Comparison of ENCODE assay signal across 22 mouse cellular contexts in the genomic region with DNA sequence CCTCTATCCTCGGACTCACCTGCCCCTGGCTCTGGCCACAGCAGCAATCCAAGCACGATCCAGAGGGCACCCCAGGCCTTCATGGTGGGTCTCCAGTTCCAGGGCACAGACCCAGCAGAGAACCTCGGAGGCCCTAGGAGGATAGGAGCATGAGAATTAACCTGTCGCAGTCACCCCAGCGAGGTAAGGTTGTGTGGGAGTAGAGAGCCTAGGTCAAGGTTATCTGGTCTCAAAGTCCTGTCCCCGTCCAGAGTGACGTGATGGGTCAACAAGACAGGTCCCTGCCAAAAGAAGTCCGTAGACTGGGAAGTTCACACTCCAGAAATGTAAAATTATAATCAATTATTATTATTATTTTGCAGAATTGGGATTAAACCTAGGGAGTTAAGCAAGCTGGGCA. TPM values are rescaled to one million over a fixed set of nuclear protein-coding genes. Genes with fewer than 3 reads are reported as not detected.
DNase-seq lines count a peak whose midpoint lies in the region; ATAC-seq and TF ChIP-seq lines count a peak whose summit lies in the region.
"Had no signal": no experiment of that assay in that cellular context is flagged by ENCODE, and none has a peak within 500 bp of the region (broad histone marks: within the 10 kb centered on the region; RNA-seq: fewer than 3 reads in every experiment).

No protein-coding gene starts in this region.

- whole genome bisulfite sequencing in liver, embryonic 12.5 days (ENCODE audit: insufficient replicate concordance), result 60% methylated on average over 8 of the region's 8 CpGs
- 77% methylated on average over 8 of the region's 8 CpGs for WGBS in liver, embryonic 11.5 days
- WGBS in liver, postnatal 0 days (ENCODE audit: insufficient replicate concordance), result 66% methylated on average over 8 of the region's 8 CpGs

- TF ChIP-seq CTCF in liver, postnatal 0 days (IDR thresholded peaks at IDR 0.05; ENCODE audit: low read depth), result no peak

- peaks cover 12% of the 10 kb centered on the region for H3K27me3 ChIP-seq in liver, embryonic 12.5 days (replicated peaks)
- peaks cover 3% of the 10 kb centered on the region for H3K27me3 ChIP-seq in liver, embryonic 11.5 days (replicated peaks; ENCODE audit: control insufficient read depth, insufficient read depth, low read length)
- no peaks in the 10 kb centered on the region for H3K27me3 ChIP-seq in liver, postnatal 0 days (ENCODE audit: insufficient read depth, low read length)

- H3K36me3 ChIP-seq in liver, embryonic 12.5 days, result no peaks in the 10 kb centered on the region
- H3K36me3 ChIP-seq in liver, embryonic 11.5 days (ENCODE audit: control insufficient read depth, insufficient read depth, low read length), result no peaks in the 10 kb centered on the region
- H3K36me3 ChIP-seq in liver, postnatal 0 days (replicated peaks; ENCODE audit: insufficient read depth, low read length), result no peaks in the 10 kb centered on the region; the same call in 1 of the 2 replicates
- H3K36me3 ChIP-seq: forebrain, embryonic 10.5 days; heart, embryonic 13.5 days; hindbrain, embryonic 12.5 days; hindbrain, embryonic 15.5 days had no signal

- H3K4me1 ChIP-seq in liver, embryonic 12.5 days, result peaks cover 13% of the 10 kb centered on the region; the same call in 1 of the 2 replicates
- peaks cover 3% of the 10 kb centered on the region; the same call in 1 of the 2 replicates for H3K4me1 ChIP-seq in liver, embryonic 11.5 days (replicated peaks; ENCODE audit: control insufficient read depth, insufficient read depth, low read length)
- 0 out of 2 replicates have a peak, but pooled peaks cover 4% of the 10 kb centered on the region for H3K4me1 ChIP-seq in liver, postnatal 0 days (ENCODE audit: insufficient read depth)
- H3K4me1 ChIP-seq: forebrain, embryonic 10.5 days; forebrain, embryonic 13.5 days; heart, embryonic 13.5 days; hindbrain, embryonic 12.5 days; hindbrain, embryonic 15.5 days had no signal

- DNase-seq in heart, adult 11 months, result peak; percentile 74
- DNase-seq in heart, adult 9 months (ENCODE audit: low spot score in 2 of 2), result no peak
- DNase-seq in liver, embryonic 11.5 days (ENCODE audit: low spot score), result no peak
- DNase-seq in liver, postnatal 0 days, result peak; percentile 40
- no peak for DNase-seq in urinary bladder, postnatal 36 days (ENCODE audit: low spot score in 2 of 2)
- DNase-seq: adrenal gland, adult 8-10 months; adrenal gland, postnatal 36 days; cerebellum, adult 18-20 months; cerebellum, adult 9-10 months; cerebellum, postnatal 14 days; gastrocnemius, postnatal 10 days; gastrocnemius, postnatal 36 days; heart, postnatal 14 days had no signal

- ATAC-seq in liver, embryonic 12.5 days, result 0 out of 2 replicates have a peak, but pooled peaks have one; percentile 13
- no peak for ATAC-seq in liver, embryonic 11.5 days (replicated peaks; ENCODE audit: low FRiP score)
- ATAC-seq in liver, postnatal 0 days, result peak; percentile 87
- ATAC-seq: activated CD4-positive, CD25-positive, alpha-beta regulatory T cell, adult 4 months; forebrain, embryonic 13.5 days; forebrain, embryonic 16.5 days had no signal

- no peak overlapping the region for H3K9ac ChIP-seq in liver, embryonic 12.5 days
- H3K9ac ChIP-seq in liver, embryonic 11.5 days (ENCODE audit: low read depth, low read length), result no peak overlapping the region
- H3K9ac ChIP-seq in liver, postnatal 0 days (replicated peaks), result peak overlapping the region; percentile 53
- H3K9ac ChIP-seq: forebrain, embryonic 13.5 days; heart, embryonic 13.5 days; hindbrain, embryonic 12.5 days; hindbrain, embryonic 15.5 days had no signal

- H3K4me3 ChIP-seq in liver, embryonic 12.5 days, result no peak overlapping the region
- no peak overlapping the region for H3K4me3 ChIP-seq in liver, embryonic 11.5 days (ENCODE audit: low read depth, low read length)
- H3K4me3 ChIP-seq in liver, postnatal 0 days (ENCODE audit: low read depth, low read length), result peak overlapping the region; percentile 37
- H3K4me3 ChIP-seq: forebrain, embryonic 10.5 days; forebrain, embryonic 13.5 days; heart, embryonic 13.5 days; hindbrain, embryonic 12.5 days; hindbrain, embryonic 15.5 days had no signal

- H3K4me2 ChIP-seq in liver, embryonic 12.5 days, result no peak overlapping the region
- H3K4me2 ChIP-seq in liver, embryonic 11.5 days, result no peak overlapping the region
- peak overlapping the region; percentile 52 for H3K4me2 ChIP-seq in liver, postnatal 0 days (ENCODE audit: low read depth, low read length)
- H3K4me2 ChIP-seq: forebrain, embryonic 13.5 days; heart, embryonic 13.5 days; hindbrain, embryonic 12.5 days; hindbrain, embryonic 15.5 days had no signal

- H3K27ac ChIP-seq in liver, embryonic 12.5 days, result no peak overlapping the region
- H3K27ac ChIP-seq in liver, embryonic 11.5 days (ENCODE audit: low read depth, low read length), result no peak overlapping the region
- H3K27ac ChIP-seq in liver, postnatal 0 days (ENCODE audit: low read depth), result peak overlapping the region; percentile 81
- H3K27ac ChIP-seq: forebrain, embryonic 10.5 days; forebrain, embryonic 13.5 days; heart, embryonic 13.5 days; hindbrain, embryonic 12.5 days; hindbrain, embryonic 15.5 days had no signal

- no peak for TF ChIP-seq EP300 in liver, postnatal 0 days (IDR thresholded peaks at IDR 0.05; ENCODE audit: low read depth)

- H3K9me3 ChIP-seq in liver, embryonic 12.5 days (replicated peaks), result no peaks in the 10 kb centered on the region
- no peaks in the 10 kb centered on the region for H3K9me3 ChIP-seq in liver, embryonic 11.5 days (ENCODE audit: control insufficient read depth, low read length)
- H3K9me3 ChIP-seq in liver, postnatal 0 days (ENCODE audit: low read length), result no peaks in the 10 kb centered on the region
- H3K9me3 ChIP-seq: forebrain, embryonic 10.5 days; forebrain, embryonic 13.5 days; heart, embryonic 13.5 days; hindbrain, embryonic 12.5 days; hindbrain, embryonic 15.5 days had no signal

RNA-seq across cellular contexts. Expression of a gene that starts 3.2 kb away (rescaled TPM):
- 1.6 and 1.8 TPM in 2 replicates for polyA plus RNA-seq in liver, embryonic 12.5 days (2016; fragmentation: Nextera tagmentation; extraction: Ambion mirVana)
- 1.8 and 2.2 TPM in 2 replicates for polyA plus RNA-seq in liver, embryonic 11.5 days (2014; fragmentation: Nextera tagmentation; extraction: Ambion mirVana)
- polyA plus RNA-seq in liver, postnatal 0 days (2015; fragmentation: Nextera tagmentation; extraction: Ambion mirVana), result 48.4 and 53.7 TPM in 2 replicates
- polyA plus RNA-seq: embryonic facial prominence, embryonic 11.5 days; forebrain, embryonic 13.5 days; forebrain, embryonic 16.5 days; hindbrain, embryonic 15.5 days had no signal

RNA-seq across cellular contexts. Expression of a gene that starts 17.4 kb away (rescaled TPM):
- 7.2 and 8.1 TPM in 2 replicates for polyA plus RNA-seq in liver, embryonic 12.5 days (2016; fragmentation: Nextera tagmentation; extraction: Ambion mirVana)
- 7.5 and 8.7 TPM in 2 replicates for polyA plus RNA-seq in liver, embryonic 11.5 days (2014; fragmentation: Nextera tagmentation; extraction: Ambion mirVana)
- polyA plus RNA-seq in liver, postnatal 0 days (2015; fragmentation: Nextera tagmentation; extraction: Ambion mirVana), result 2.9 and 3.1 TPM in 2 replicates

RNA-seq across cellular contexts. Expression of a gene that starts 31.5 kb away (rescaled TPM):
- 13.3 and 14.8 TPM in 2 replicates for polyA plus RNA-seq in liver, embryonic 12.5 days (2016; fragmentation: Nextera tagmentation; extraction: Ambion mirVana)
- 25.7 and 26.4 TPM in 2 replicates for polyA plus RNA-seq in liver, embryonic 11.5 days (2014; fragmentation: Nextera tagmentation; extraction: Ambion mirVana)
- 2.7 and 3.2 TPM in 2 replicates for polyA plus RNA-seq in liver, postnatal 0 days (2015; fragmentation: Nextera tagmentation; extraction: Ambion mirVana)

RNA-seq across cellular contexts. Expression of a gene that starts 31.7 kb away (rescaled TPM):
- polyA plus RNA-seq in liver, embryonic 12.5 days (2016; fragmentation: Nextera tagmentation; extraction: Ambion mirVana), result 0.32 and 0.50 TPM in 2 replicates
- polyA plus RNA-seq in liver, embryonic 11.5 days (2014; fragmentation: Nextera tagmentation; extraction: Ambion mirVana), result 0.15 and 0.27 TPM in 2 replicates
- polyA plus RNA-seq in liver, postnatal 0 days (2015; fragmentation: Nextera tagmentation; extraction: Ambion mirVana), result 0.22 and 0.32 TPM in 2 replicates

Comparison
In these comparisons a context has a peak if more than half of its experiments do, and no peak if none do; other contexts are left out.
1. DNase-seq: peak in heart, adult 11 months (single experiment) and liver, postnatal 0 days (single experiment); none in heart, adult 9 months (0 of 2), liver, embryonic 11.5 days (single experiment) and urinary bladder, postnatal 36 days (0 of 2).
2. RNA of a gene that starts 3.2 kb away (polyA plus RNA-seq): 48.4 to 53.7 TPM in liver, postnatal 0 days; 1.6 to 1.8 TPM in liver, embryonic 12.5 days and 1.8 to 2.2 TPM in liver, embryonic 11.5 days; every median in the first group is over 10 times any median in the second.